Mouse (Mus musculus): ENCODE results near the gene Calm5. TPM values are rescaled to one million over a fixed set of nuclear protein-coding genes. Genes with fewer than 3 reads are reported as not detected.

Gene Calm5
- total RNA-seq, 1 experiment, result not detected

GRCm38 (mm10) chr13:3869901-3870300 lies 15.9 kb downstream of the Calm5 start:
- no peak for DNase-seq (ENCODE audit: low read depth, low spot score)
- Histone ChIP-seq H3K27ac (ENCODE audit: insufficient read depth, low read depth, low read length, poor library complexity, severe bottlenecking) (no peak overlapping the region), H3K4me3 (ENCODE audit: insufficient read depth in 1 of 2, low read depth in 1 of 2, low read length in 2 of 2, poor library complexity in 1 of 2, severe bottlenecking in 1 of 2) (no peak overlapping the region), H3K36me3 (ENCODE audit: control insufficient read depth, insufficient read depth, low read length, poor library complexity, severe bottlenecking) (no peaks in the 10 kb centered on the region), H3K4me1 (ENCODE audit: control insufficient read depth in 2 of 2, insufficient read depth in 2 of 2, low read length in 2 of 2, poor library complexity in 1 of 2) (peaks cover 0 to 8% of the 10 kb centered on the region in 2 experiments; a peak in 1 of 4 replicates), H3K9me3 (ENCODE audit: control insufficient read depth, insufficient read depth, low read depth, low read length) (no peaks in the 10 kb centered on the region), H3K9ac (ENCODE audit: insufficient read depth, low read depth, low read length, poor library complexity, severe bottlenecking) (no peak overlapping the region)
- TF ChIP-seq CHD2 (IDR thresholded peaks at IDR 0.05; ENCODE audit: low read depth, low read length), result no peak
- TF ChIP-seq ZC3H11A (IDR thresholded peaks at IDR 0.05; ENCODE audit: borderline replicate concordance, low read depth, low read length), result no peak
- no peak for TF ChIP-seq ZNF384 (IDR thresholded peaks at IDR 0.05; ENCODE audit: low read depth, low read length)
- no peak for TF ChIP-seq HCFC1 (IDR thresholded peaks at IDR 0.05; ENCODE audit: borderline replicate concordance, insufficient read depth, low read length)
- TF ChIP-seq MAFK (IDR thresholded peaks at IDR 0.05; ENCODE audit: insufficient read depth, low read depth, low read length), result no peak
- in situ Hi-C loops (cut with MboI; ENCODE audit: low sequenced_read_pairs in 2 of 2, unreplicated experiment in 2 of 2), result no loop called here

GRCm38 (mm10) chr13:3872832-3873231 lies 18.9 kb downstream of the Calm5 start:
- TF ChIP-seq ZNF384 (IDR thresholded peaks at IDR 0.05; ENCODE audit: low read depth, low read length) (no peak), CHD2 (IDR thresholded peaks at IDR 0.05; ENCODE audit: low read depth, low read length) (no peak), HCFC1 (IDR thresholded peaks at IDR 0.05; ENCODE audit: borderline replicate concordance, insufficient read depth, low read length) (no peak)
- no peak overlapping the region for H3K27ac ChIP-seq (ENCODE audit: insufficient read depth, low read depth, low read length, poor library complexity, severe bottlenecking)
- in situ Hi-C loops (cut with MboI; ENCODE audit: low sequenced_read_pairs in 2 of 2, unreplicated experiment in 2 of 2), result no loop called here

GRCm38 (mm10) chr13:3876448-3876847 lies 22.5 kb downstream of the Calm5 start:
- DNase-seq (ENCODE audit: low read depth, low spot score), result no peak
- H3K36me3 ChIP-seq (ENCODE audit: control insufficient read depth, insufficient read depth, low read length, poor library complexity, severe bottlenecking), result no peaks in the 10 kb centered on the region
- H3K27ac ChIP-seq (ENCODE audit: insufficient read depth, low read depth, low read length, poor library complexity, severe bottlenecking), result no peak overlapping the region
- no peaks in the 10 kb centered on the region for H3K9me3 ChIP-seq (ENCODE audit: control insufficient read depth, insufficient read depth, low read depth, low read length)
- H3K4me3 ChIP-seq (ENCODE audit: insufficient read depth in 1 of 2, low read depth in 1 of 2, low read length in 2 of 2, poor library complexity in 1 of 2, severe bottlenecking in 1 of 2), result no peak overlapping the region
- in situ Hi-C loops (cut with MboI; ENCODE audit: low sequenced_read_pairs in 2 of 2, unreplicated experiment in 2 of 2), result loop anchor here in 1 of 2 experiments (25.0 kb wide), 1 partner anchor 214 kb away; no protein-coding TSS in a partner anchor
- no peaks in the 10 kb centered on the region for H3K4me1 ChIP-seq (ENCODE audit: control insufficient read depth in 2 of 2, insufficient read depth in 2 of 2, low read length in 2 of 2, poor library complexity in 1 of 2)
- TF ChIP-seq HCFC1 (IDR thresholded peaks at IDR 0.05; ENCODE audit: borderline replicate concordance, insufficient read depth, low read length), result no peak
- no peak for TF ChIP-seq MAFK (IDR thresholded peaks at IDR 0.05; ENCODE audit: insufficient read depth, low read depth, low read length)
- TF ChIP-seq ZC3H11A (IDR thresholded peaks at IDR 0.05; ENCODE audit: borderline replicate concordance, low read depth, low read length), result no peak
- no peak for TF ChIP-seq ZNF384 (IDR thresholded peaks at IDR 0.05; ENCODE audit: low read depth, low read length)
- TF ChIP-seq CHD2 (IDR thresholded peaks at IDR 0.05; ENCODE audit: low read depth, low read length), result no peak
- H3K9ac ChIP-seq (ENCODE audit: insufficient read depth, low read depth, low read length, poor library complexity, severe bottlenecking), result no peak overlapping the region

More at GRCm38 (mm10) chr13:3872832-3873231, 18.9 kb downstream of the Calm5 start:
- H3K4me3 ChIP-seq (ENCODE audit: insufficient read depth in 1 of 2, low read depth in 1 of 2, low read length in 2 of 2, poor library complexity in 1 of 2, severe bottlenecking in 1 of 2), result no peak overlapping the region
- no peaks in the 10 kb centered on the region for H3K4me1 ChIP-seq (ENCODE audit: control insufficient read depth in 2 of 2, insufficient read depth in 2 of 2, low read length in 2 of 2, poor library complexity in 1 of 2)
- no peak overlapping the region for H3K9ac ChIP-seq (ENCODE audit: insufficient read depth, low read depth, low read length, poor library complexity, severe bottlenecking)
- H3K9me3 ChIP-seq (ENCODE audit: control insufficient read depth, insufficient read depth, low read depth, low read length), result no peaks in the 10 kb centered on the region
- H3K36me3 ChIP-seq (ENCODE audit: control insufficient read depth, insufficient read depth, low read length, poor library complexity, severe bottlenecking), result no peaks in the 10 kb centered on the region
- DNase-seq (ENCODE audit: low read depth, low spot score), result no peak

GRCm38 (mm10) chr13:3877185-3877584 lies 23.2 kb downstream of the Calm5 start:
- DNase-seq (ENCODE audit: low read depth, low spot score), result no peak
- Histone ChIP-seq H3K4me3 (ENCODE audit: insufficient read depth in 1 of 2, low read depth in 1 of 2, low read length in 2 of 2, poor library complexity in 1 of 2, severe bottlenecking in 1 of 2) (no peak overlapping the region), H3K4me1 (ENCODE audit: control insufficient read depth in 2 of 2, insufficient read depth in 2 of 2, low read length in 2 of 2, poor library complexity in 1 of 2) (no peaks in the 10 kb centered on the region), H3K27ac (ENCODE audit: insufficient read depth, low read depth, low read length, poor library complexity, severe bottlenecking) (no peak overlapping the region), H3K9me3 (ENCODE audit: control insufficient read depth, insufficient read depth, low read depth, low read length) (no peaks in the 10 kb centered on the region), H3K9ac (ENCODE audit: insufficient read depth, low read depth, low read length, poor library complexity, severe bottlenecking) (no peak overlapping the region), H3K36me3 (ENCODE audit: control insufficient read depth, insufficient read depth, low read length, poor library complexity, severe bottlenecking) (peaks cover 4% of the 10 kb centered on the region; the same call in 1 of the 2 replicates)
- TF ChIP-seq MAFK (IDR thresholded peaks at IDR 0.05; ENCODE audit: insufficient read depth, low read depth, low read length) (no peak), ZNF384 (IDR thresholded peaks at IDR 0.05; ENCODE audit: low read depth, low read length) (no peak), CHD2 (IDR thresholded peaks at IDR 0.05; ENCODE audit: low read depth, low read length) (no peak), ZC3H11A (IDR thresholded peaks at IDR 0.05; ENCODE audit: borderline replicate concordance, low read depth, low read length) (no peak), HCFC1 (IDR thresholded peaks at IDR 0.05; ENCODE audit: borderline replicate concordance, insufficient read depth, low read length) (no peak)
- in situ Hi-C loops (cut with MboI; ENCODE audit: low sequenced_read_pairs in 2 of 2, unreplicated experiment in 2 of 2), result loop anchor here in 1 of 2 experiments (25.0 kb wide), 1 partner anchor 215 kb away; no protein-coding TSS in a partner anchor
